Mouse (Mus musculus) gastrocnemius, adult 8-10 months (tissue): ENCODE results near the gene Clcnka. TPM values are rescaled to one million over a fixed set of nuclear protein-coding genes. Genes with fewer than 3 reads are reported as not detected.
A peak's percentile ranks its signal among the peaks of the same experiment; 100 is the strongest.

Source experiments
- DNase-seq, 2 experiments: peaks; one replicate each; pipeline ENCODE4 v3.0.0; 2022; ENCODE audit warnings: low spot score in 2 of 2
- total RNA-seq, 4 experiments: library from RNA; stranded (reverse); gene quantifications; 2 replicates each; pipeline ENCODE4 v1.2.4; 2022

Gene Clcnka
- total RNA-seq, 4 experiments from 2014 or later = not detected

DNA sequence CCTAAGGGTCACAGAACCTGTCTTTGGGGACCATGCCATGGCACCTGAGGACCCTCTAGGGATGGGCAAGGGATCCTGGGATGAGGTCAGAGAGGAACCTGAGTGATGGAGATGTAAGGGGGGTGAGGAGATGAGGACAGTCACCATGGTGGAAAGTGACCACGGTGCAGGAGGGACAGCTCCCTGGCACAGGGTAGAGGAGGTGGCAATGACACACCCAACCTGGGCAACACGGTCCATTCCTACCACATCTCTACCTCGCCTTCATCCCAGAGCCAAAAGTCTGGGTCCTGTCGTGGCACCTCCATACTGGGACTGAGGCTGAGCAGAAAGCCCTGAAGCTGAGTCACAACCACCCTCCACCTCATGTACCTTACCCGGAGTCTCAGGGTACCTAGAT lies 24.3 kb upstream of the Clcnka start:
- DNase-seq = no peak

DNA sequence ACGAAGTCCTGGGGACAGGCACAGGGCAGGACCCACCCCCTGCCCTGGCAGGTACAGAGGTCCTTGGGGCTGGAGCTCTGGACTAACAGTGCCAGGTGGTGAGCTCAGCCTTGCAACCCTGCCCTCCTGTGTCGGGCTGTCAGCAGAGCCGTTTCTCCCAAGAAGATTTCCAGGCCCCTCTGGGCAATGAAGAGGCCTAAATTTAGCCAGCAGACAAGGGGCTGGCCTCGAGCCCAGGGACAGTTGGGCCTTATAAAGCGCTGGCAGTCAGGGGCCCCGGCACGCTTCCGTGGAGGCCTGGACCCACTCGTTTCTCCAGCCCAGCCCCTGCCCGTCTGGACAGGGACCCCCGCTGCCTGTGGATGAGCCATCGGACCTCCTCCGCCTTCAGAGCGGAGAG lies 22.9 kb upstream of the Clcnka start:
- peak; percentile 64 to 78 for DNase-seq

DNA sequence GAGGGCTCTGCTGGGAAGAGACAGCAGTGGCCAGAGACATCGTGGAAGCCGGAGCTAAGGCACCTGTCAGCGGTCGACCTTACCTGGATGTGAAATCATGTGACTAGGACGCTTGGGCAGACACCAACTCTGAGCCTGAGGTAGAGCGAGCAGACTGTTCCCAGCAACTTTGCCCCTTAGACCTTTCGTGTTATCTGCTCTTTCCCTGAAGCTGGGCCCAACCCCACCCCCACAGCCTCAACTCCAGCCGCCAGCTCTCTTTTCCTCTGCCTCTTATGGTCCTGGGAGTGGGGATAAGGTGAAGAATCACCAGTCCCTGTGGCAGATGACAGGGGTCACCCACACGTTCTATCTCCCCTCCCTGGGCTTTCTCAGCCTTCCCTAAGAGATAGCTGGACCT lies 22.4 kb upstream of the Clcnka start:
- DNase-seq = no peak

DNA sequence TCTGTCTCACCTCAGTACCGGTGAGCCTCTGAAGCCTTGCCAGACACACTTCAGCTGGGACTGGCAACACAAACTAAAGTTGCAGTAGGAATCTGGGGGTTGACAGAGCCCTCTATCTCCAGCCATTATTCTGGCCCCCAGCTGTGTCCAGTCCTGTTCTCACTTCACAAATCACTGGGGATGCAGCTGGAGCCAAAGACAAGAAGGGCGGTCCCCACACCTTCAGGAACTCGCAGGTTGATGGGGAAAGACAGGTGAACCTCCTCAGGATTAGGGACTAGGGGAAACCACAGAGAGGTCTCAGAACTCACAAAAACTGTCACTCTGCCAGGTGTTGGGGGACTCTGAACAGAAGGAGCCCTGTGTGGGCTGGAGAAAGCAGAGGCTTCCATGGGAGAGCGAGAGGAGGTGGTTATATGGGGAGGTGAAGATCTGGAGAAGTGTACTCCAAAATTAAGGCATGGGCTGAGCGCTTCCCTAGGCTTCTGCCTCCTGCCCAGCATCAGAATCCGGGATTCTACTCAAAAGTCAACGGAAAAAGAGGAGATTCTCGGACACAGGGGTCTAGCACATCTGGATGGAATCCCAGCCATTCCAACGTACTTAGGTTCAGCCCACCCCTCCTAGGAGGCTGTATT lies 21.8 kb upstream of the Clcnka start, which contains the start of gene Hspb7:
TSS of gene Hspb7 (plus strand) at position 588 of the 638 bp plus-strand sequence.
- DNase-seq = no peak

DNA sequence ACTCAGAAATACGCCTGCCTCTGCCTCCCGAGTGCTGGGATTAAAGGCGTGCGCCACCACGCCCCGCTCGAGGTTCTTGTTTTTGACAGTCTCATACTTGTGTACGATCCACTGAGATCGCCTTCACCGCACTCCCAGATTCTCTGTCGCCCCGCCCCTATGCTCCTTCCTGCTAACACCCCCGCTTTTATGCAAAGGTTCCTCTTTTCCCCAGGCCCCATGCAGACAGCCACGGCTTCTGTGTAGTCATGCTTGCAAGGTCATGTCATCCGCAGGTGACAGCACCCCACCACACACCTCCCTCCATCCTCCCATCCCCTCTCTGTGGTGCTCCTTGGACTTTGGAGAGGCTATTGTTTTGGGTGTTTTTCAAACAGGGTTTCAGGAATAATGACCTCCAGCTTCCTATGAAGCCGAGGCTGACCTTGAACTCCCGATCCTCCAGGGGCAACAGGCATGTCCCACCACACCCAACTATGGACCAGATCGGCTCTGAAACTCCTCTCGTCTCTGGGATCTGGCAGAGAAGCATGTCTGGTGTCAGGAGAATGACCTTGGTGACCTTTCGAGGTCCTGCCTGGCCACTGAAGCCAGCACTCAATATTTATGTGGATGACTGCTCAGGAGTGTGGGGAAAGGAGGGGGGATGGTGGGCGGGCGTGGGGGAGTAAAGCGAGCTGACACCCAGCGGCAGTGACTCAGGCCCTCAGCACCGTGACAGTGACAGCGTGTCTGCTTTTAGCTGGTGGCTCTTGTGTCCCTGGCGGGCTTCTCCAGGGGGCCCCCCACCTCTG lies 21.1 kb upstream of the Clcnka start:
- no peak for DNase-seq

DNA sequence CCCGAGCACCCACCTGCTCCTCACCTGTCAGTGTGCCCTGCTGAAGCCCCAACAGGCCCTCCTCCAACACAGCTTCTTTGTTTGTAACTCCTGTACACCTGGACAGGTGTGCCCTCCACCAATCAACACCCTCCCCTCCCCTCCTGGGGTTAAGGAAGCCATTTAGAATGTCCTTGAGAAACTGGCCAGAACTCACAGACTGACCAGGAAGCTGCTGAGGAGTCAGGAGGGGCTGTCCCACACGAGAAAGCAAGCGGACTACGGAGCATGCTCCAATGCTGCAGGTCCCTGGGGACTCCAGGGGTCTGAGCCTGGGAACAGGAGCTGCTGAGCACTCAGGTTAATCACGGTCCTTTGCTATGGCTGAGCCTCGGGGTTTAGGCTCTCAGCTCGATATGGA lies 17.4 kb upstream of the Clcnka start, which contains the start of gene Clcnkb:
TSS of gene Clcnkb (minus strand) at position 91 of the 400 bp plus-strand sequence.
- DNase-seq = no peak

DNA sequence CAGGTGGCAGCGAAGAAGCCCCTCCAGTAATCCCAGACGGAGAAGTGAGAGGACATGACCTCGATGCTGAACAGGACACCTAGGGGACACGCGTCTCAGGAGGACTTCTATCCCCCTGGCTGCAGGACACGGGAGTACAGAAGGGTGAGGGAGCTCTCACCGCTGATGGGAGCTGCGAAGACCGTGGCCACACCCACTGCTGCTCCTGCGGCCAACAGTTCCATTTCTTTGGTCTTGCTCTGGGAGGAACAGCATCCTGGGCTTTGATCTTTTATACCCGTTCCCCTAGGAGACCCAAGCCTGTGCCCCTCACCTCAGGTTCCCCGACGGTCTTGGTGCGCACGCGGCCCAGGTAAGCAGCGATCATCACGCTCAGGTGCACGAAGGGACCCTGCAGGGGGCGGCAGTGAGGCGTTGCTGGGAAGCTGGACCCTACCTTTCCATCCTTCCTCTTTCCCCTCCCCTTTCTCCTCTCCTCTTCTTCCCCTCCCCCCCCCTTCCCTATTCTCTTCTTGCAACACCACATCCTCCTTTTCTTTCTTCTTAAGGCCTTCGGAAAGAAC lies 13.0 kb upstream of the Clcnka start:
- no peak for DNase-seq

DNA sequence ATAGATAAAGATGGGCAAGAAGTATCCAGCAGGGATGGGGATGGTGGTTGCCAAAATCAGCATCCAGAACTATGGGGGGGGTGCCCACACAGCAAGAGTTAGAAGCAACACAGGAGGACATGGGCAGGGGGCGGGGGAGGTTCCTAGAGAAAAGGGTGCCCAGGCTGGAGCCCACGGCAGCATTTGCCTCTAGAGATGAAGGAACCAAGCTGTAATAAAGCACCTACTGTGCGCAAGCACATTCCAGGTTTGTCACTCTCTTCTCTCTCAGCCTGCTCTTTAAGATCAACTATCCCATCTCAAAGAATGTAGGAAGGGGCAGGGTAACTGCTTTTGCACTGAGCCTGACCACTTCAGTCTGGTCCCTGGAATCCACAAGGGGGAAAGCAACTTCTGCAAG lies 10.1 kb upstream of the Clcnka start:
- DNase-seq = no peak

DNA sequence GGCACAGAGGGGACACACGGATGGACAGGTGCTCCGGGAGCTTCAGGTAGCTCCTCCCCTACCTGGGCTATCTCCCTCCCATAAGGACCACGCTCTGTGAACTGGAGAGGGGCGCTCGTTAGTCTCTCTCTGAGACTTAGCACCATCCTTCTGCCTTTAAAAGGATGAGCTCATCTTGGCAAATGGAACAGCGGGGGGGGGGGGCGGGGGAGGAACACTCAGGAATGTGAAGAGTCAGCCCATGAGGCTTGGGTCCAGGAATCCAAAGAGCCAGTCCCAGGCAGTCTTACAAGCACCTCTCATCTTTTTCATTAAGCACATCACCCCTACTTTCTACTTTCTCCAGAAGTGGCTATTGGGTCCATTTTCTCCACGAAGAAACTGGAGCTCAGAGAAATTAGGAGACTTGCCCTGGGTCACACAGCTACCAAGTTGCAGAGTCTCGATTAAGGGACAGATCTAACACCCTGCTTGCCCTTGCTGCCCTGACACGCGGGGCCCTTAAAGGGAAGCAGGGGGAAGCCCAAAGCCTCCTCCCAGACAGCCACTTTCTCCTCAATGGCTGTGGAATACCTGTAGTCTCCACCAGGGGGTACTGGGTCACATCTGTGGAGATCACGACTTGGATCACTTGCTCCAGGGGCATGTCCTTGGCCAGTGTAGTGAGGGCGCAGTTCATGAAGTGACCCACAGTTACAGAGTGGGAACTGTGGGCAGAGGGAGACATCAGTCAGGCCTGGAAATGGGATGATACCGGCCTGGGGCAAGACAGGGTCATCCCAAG lies 8.2 kb upstream of the Clcnka start:
- DNase-seq = peak in 1 of 2 experiments; percentile 54

DNA sequence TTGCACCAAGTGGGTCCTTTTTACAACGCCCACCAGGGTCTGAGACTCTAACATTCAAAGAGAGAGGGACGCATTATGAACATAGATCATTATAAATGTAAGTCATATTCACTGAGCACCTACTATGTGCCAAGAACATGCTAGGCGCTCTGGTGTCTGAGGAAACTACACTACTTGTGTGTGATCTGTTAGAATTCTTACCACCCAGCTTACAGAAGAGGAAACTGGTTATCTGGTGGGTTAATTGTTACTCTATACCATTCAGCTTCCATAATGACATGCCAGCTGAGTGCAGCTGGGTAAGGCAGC lies 6.7 kb upstream of the Clcnka start:
- DNase-seq = no peak

DNA sequence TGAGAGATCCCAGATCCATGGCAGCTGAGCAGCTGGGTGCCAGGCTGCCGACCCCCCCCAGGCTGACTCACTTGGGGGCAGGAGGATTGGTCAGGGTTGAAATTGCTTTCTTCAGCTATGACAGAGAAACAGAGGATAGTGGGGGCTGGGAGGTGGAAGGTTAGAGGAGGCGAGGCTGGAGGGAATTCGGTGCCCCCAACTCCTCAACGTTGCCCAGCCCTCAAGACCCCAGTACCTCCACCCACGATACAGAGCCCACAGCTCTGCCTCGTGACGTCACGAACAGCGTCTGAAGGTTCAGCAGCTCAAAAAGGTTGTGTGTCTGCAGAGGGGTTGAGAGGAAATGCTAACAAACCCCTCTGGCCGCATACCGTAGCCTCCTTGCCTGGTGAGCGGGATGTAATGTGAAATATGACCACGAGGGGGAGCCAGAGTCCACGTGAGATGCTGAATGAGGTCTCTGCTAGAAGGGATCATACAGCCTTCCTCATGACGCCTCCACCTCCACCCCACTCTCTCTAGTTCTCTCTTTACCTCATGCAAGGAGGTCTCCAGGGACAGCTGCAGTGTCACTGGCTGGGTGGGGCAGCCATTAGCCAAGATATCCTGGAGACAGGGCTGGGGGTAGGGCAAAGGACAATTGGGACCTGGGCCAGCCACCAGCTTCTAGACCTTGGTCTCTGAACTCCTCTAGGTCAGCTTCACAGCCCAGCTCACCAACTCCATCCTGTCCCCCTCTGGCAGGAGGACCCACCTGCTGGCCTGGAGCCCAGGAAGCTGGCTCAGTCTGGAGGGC lies 6.2 kb upstream of the Clcnka start:
- DNase-seq = peak; percentile 78 to 82

DNA sequence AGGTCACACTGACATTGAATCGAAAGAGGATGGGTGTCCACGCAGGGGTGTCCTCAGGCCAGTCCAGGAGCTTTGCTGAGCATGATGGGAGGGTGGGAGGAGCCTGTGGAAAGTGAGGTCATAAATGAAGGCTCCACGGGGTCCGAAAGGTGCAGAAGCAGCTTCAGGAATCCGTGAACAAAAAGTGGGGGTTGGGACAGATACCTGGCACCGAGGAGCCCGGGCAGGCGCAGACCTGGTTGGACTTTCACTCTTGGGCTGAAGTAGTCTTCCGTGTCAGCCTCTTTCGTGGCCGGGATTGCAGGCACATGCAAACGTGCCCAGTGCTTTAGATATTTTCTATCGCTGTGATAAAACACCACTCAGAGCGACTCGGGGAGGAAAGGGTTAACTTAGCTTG lies 1.6 kb upstream of the Clcnka start:
- DNase-seq = no peak

DNA sequence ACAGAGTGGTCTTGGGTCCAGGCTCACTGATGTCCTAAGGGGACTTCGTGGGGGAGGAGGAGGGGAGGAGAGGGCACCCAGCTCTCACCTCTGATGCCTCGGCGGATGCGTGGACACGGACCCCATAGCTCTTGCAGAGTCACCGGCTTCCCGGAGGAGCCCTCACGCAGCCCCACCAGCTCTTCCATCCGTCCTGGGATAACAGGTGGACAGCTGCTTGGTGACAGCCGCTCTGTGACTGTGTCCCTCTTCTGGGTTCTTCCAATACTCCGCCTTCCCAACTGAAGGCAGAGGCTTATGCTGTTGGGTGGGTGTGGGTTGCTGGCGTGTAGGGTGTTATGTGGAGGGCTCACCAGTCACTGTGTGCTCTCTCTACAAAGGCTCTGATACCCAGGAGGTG lies 663 bp downstream of the Clcnka start:
- DNase-seq = no peak

DNA sequence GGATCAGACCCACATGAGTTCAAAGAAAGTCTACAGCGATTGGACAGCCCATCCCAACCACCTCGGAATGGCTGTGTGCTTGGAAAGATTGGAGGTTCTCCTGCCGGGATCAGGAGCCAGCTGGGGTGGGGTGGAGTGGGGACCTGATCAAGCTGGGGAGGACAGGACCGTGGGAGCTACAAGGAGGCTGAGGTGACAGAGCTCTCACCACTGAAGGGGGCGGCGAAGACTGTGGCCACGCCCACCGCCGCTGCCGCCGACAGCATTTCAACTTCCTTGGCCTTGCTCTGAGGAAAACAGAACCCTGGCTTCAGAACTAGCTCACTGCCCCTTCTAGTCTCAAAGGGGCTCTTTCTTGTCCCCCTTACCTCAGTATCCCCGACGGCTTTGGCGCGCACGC lies 3.8 kb downstream of the Clcnka start:
- DNase-seq = no peak

DNA sequence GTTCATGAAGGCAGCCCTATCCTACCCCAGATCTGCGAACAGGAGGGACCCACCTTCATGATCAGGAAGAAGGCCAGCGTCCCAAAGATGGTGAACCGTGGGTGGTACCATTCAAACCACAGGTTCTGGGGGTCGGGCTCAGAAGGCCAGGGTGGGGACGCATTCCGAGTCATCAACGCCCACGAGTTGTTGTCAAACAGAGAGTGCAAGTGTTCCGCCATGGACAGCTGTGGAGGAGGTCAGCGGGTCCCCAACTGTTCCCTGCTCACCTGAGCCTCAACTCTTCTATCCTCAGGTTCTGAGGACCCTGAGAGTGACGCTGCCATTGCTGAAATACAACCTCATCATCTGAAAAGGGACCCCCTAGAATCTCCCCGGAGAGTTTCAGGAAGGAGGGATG lies 7.2 kb downstream of the Clcnka start:
- no peak for DNase-seq

DNA sequence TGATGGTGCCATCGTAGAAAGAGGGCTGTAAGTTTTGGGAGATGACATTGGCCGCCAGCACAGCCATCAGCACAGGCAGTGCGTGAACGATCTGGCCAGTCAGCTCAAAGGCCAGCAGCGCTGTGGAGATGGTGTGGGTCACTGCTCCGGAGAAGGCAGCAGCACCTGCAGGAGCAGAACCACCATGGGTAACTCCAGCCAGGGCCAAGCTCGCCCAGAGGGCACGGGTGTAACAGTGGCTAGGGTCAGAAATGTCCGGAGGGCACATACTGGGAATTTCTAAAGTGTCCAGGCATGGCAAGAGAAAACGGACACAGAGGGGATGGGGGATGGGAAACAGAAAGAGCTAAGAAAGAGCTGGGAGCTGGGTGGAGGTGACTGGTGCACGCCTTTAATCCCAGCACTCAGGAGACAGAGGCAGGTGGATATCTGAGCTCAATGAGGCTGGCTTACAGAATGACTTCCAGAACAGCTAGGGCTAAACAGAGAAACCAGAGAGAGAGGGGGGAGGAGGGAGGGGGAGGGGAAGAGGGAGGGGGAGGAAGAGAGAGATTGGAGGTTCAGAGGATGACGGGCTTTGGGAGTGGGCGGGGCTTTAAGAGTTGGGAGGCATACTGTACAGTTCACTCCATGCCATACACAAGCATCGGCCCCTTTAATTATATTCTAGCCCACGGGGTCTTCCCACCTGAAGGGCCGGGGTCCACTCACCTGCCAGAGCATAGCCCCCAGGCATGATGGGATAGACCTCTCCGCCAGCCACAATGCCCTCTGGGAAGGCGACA lies 9.0 kb downstream of the Clcnka start:
- no peak for DNase-seq

DNA sequence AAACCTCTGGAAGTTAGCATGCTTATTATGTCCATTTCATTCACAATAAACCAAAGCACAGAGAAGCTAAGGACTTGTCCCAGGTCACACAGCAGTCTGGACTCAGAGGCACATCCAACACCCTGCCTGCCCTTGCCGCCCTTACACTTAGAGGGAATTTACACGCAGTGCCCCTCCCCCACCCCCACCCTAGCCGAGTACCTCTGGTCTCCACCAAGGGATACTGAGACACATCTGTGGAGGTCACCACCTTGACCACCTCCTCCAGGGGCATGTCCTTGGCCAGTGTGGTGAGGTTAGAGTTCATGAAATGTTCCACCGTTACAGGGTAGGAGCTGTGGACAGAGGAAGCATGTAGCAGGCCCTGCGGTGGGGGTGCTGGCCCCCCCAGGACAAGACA lies 10.6 kb downstream of the Clcnka start:
- no peak for DNase-seq

DNA sequence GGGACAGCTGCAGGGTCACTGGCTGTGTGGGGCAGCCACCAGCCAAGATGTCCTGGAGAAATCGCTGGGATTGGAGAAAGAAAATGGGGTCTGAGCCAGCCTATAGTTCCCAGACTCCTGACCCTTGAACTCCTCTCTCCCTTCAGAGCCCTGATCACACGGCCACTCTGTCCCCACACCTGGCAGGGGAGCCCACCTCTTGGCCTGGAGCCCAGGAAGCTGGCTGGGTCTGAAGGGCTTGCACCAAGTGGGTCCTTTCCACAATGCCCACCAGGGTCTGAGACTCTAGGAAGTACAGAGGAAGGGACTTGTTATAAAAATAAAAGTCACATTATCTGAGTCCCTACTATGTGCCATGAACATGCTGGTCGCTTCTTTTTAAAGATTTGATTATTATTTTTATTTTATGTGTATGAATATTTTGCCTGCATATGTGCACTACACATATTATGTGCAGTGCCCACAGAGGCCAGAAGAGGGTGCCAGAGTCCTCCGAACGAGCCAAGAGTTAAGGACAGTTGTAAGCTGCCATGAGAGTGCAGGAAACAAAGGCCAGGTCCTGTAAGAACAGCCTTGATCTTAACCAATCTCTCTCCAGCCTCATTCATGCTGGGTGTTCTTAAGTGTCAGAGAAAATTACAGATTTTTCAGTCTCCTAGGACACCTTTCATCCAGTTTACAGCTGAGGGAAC lies 11.3 kb downstream of the Clcnka start:
- DNase-seq = peak; percentile 47 to 52

DNA sequence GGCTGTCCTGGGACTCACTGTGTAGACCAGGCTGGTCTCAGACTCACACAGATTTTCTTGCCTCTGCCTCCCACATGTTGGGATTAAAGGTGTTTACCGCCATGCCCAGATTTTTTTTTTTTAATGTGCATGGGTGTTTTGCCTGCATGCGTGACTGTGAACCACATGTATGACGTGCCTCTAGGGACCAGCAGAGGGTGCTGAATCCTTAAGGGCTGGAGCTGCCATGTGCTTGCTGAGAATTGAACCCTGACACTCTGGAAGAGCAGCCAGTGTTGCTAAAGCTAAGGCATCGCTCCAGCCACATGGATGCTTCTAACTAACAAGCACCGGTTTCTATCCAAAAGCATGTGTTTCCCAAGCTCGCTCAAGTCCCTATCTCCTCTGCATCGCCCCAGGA lies 12.4 kb downstream of the Clcnka start:
- DNase-seq = no peak

DNA sequence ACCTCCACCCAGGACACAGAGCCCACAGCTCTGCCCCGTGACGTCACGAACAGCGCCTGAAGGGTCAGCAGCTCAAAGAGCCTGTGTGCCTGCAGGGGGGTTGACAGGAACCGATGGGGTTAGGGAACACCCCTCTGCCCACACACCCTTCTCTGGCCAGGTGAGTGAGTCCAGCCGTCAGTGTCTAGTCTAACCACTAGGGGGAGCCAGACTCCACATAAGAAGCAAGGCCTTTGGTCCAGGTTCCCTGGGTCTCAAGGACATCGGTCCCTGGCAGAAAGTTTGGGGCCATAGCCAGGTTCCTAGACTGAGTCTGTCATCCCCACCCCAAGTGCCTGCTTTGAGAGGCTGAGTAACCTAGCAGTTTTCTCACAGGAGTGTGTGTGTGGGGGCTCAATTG lies 13.2 kb downstream of the Clcnka start:
- no peak for DNase-seq
